Mouse (Mus musculus): ENCODE data around the gene Phf24. TPM values are rescaled to one million over a fixed set of nuclear protein-coding genes. Genes with fewer than 3 reads are reported as not detected.

Phf24 gene
- polyA plus RNA-seq, 1 experiment, result not detected

DNA sequence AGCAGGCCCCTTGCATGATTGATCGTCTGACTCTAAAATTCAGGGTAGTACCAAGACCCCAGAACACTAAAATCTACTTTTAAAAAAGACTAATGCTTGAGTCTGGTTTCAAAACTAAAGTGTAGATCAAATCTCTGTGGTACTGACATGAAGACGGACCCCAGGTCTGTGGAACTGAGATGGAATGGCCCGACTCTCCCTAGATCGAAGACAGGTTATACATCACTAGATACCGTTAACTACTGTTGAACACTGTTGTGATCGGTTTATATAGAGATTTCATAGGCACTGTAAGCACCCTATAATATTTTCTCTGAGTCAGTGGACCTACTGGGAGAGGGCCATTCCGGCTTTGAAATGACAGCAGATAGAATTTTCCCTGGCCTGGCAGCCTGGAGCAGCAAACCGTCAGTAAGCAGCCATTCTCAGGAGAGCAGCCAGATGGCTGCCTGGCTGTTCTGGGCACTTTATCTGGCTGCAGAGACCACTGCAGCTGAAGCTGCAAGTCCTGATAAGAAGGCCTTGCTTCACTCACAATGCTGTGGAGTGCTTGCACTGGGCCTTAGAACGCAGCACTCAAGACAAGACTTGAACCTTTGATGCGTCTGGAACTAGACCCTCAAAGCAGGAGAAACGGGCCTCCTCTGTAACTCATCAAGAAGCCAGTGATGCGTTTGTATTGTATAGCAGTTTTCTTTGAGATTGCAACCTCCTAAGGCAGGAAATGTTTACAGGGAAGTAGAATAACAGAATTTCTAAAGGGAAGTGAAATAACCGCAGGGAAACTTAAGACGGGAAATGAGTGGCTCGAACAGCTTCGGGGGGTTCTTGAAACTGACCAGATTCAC is 36.4 kb upstream of the Phf24 start:
- peaks cover 26% of the 10 kb centered on the region for H3K27me3 ChIP-seq (ENCODE audit: control insufficient read depth, insufficient read depth, insufficient read length)
- H3K36me3 ChIP-seq (ENCODE audit: control insufficient read depth, insufficient read depth), result no peaks in the 10 kb centered on the region
- H3K4me3 ChIP-seq, result no peak overlapping the region
- no peak overlapping the region for H3ac ChIP-seq (ENCODE audit: control insufficient read depth, insufficient read length)
- no peak overlapping the region for H3K4me2 ChIP-seq (ENCODE audit: low read depth)
- H3K79me2 ChIP-seq (ENCODE audit: control insufficient read depth, insufficient read depth), result no peaks in the 10 kb centered on the region
- TF ChIP-seq REST (IDR thresholded peaks at IDR 0.05; ENCODE audit: insufficient read depth, insufficient read length) (no peak), E2F4 (IDR thresholded peaks at IDR 0.05; ENCODE audit: insufficient read depth) (no peak), MAX (IDR thresholded peaks at IDR 0.05; ENCODE audit: low read depth) (no peak), MYOD1 (IDR thresholded peaks at IDR 0.05; ENCODE audit: control insufficient read depth in 1 of 3, insufficient read length in 2 of 3, low read depth in 2 of 3) (no peak), MYOG (IDR thresholded peaks at IDR 0.05; ENCODE audit: control insufficient read depth in 1 of 3, insufficient read depth in 1 of 3, insufficient read length in 2 of 3, low read depth in 2 of 3) (no peak), POLR2A (IDR thresholded peaks at IDR 0.05; ENCODE audit: insufficient read length, low read depth) (no peak), POLR2AphosphoS2 (IDR thresholded peaks at IDR 0.05; ENCODE audit: insufficient read length, low read depth) (no peak)

DNA sequence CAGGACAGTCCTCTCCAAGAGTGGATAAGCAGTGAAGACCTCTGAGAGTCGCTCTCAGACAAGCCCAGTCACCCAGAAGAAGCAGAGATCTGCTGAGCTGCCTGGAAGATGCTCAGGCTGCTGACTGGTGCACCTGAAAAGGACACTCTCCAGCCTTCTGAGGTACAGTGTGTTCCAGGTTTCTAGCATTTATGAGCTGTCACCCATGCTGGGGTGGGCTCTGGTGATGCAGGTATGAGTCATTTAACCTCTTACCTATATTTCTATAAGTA is 35.8 kb upstream of the Phf24 start:
- Histone ChIP-seq H3K79me2 (ENCODE audit: control insufficient read depth, insufficient read depth) (no peaks in the 10 kb centered on the region), H3K36me3 (ENCODE audit: control insufficient read depth, insufficient read depth) (no peaks in the 10 kb centered on the region), H3ac (ENCODE audit: control insufficient read depth, insufficient read length) (no peak overlapping the region), H3K27me3 (ENCODE audit: control insufficient read depth, insufficient read depth, insufficient read length) (peaks cover 30% of the 10 kb centered on the region), H3K4me2 (ENCODE audit: low read depth) (no peak overlapping the region), H3K4me3 (no peak overlapping the region)
- TF ChIP-seq MYOG (IDR thresholded peaks at IDR 0.05; ENCODE audit: control insufficient read depth in 1 of 3, insufficient read depth in 1 of 3, insufficient read length in 2 of 3, low read depth in 2 of 3) (no peak), E2F4 (IDR thresholded peaks at IDR 0.05; ENCODE audit: insufficient read depth) (no peak), SRF (IDR thresholded peaks at IDR 0.05; ENCODE audit: control insufficient read depth, insufficient read length, low read depth) (no peak), MAX (IDR thresholded peaks at IDR 0.05; ENCODE audit: low read depth) (no peak), TCF12 (IDR thresholded peaks at IDR 0.05; ENCODE audit: insufficient read depth, poor library complexity, severe bottlenecking) (no peak), USF1 (IDR thresholded peaks at IDR 0.05; ENCODE audit: low read depth) (no peak), MYOD1 (IDR thresholded peaks at IDR 0.05; ENCODE audit: control insufficient read depth in 1 of 3, insufficient read length in 2 of 3, low read depth in 2 of 3) (no peak), REST (IDR thresholded peaks at IDR 0.05; ENCODE audit: insufficient read depth, insufficient read length) (no peak), CEBPB (IDR thresholded peaks at IDR 0.05; ENCODE audit: insufficient read depth, poor library complexity, severe bottlenecking) (no peak), POLR2A (IDR thresholded peaks at IDR 0.05; ENCODE audit: insufficient read length, low read depth) (no peak)

DNA sequence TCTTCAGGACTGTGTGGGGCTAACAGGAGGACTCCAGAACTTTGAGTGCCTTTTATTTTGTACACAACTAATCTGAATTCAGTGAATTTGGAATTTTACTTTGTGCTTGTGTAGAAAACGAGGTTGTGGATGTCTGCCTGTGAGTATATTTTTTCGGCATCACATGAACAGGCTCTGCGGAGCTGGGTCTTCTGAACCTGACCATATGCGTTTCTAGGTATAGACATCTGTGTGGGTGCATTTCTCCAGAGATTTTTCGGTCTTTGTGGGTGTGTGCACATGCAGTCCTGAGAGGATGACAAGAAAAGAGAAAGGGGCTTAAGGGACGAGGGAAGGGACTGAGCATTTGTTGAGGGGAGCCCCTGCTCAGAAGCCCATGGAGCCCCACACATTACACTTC is 29.5 kb upstream of the Phf24 start:
- Histone ChIP-seq H3K36me3 (ENCODE audit: control insufficient read depth, insufficient read depth) (no peaks in the 10 kb centered on the region), H3ac (ENCODE audit: control insufficient read depth, insufficient read length) (no peak overlapping the region), H3K79me2 (ENCODE audit: control insufficient read depth, insufficient read depth) (no peaks in the 10 kb centered on the region), H3K4me2 (ENCODE audit: low read depth) (no peak overlapping the region), H3K4me3 (no peak overlapping the region), H3K27me3 (ENCODE audit: control insufficient read depth, insufficient read depth, insufficient read length) (peaks cover 34% of the 10 kb centered on the region)
- TF ChIP-seq TCF12 (IDR thresholded peaks at IDR 0.05; ENCODE audit: insufficient read depth, poor library complexity, severe bottlenecking) (no peak), SRF (IDR thresholded peaks at IDR 0.05; ENCODE audit: control insufficient read depth, insufficient read length, low read depth) (no peak), POLR2A (IDR thresholded peaks at IDR 0.05; ENCODE audit: insufficient read length, low read depth) (no peak), POLR2AphosphoS2 (IDR thresholded peaks at IDR 0.05; ENCODE audit: insufficient read length, low read depth) (no peak), USF1 (IDR thresholded peaks at IDR 0.05; ENCODE audit: low read depth) (no peak), MAX (IDR thresholded peaks at IDR 0.05; ENCODE audit: low read depth) (no peak), TCF3 (IDR thresholded peaks at IDR 0.05; ENCODE audit: insufficient read length, low read depth) (no peak), E2F4 (IDR thresholded peaks at IDR 0.05; ENCODE audit: insufficient read depth) (no peak), MYOD1 (IDR thresholded peaks at IDR 0.05; ENCODE audit: control insufficient read depth in 1 of 3, insufficient read length in 2 of 3, low read depth in 2 of 3) (no peak), REST (IDR thresholded peaks at IDR 0.05; ENCODE audit: insufficient read depth, insufficient read length) (no peak), MYOG (IDR thresholded peaks at IDR 0.05; ENCODE audit: control insufficient read depth in 1 of 3, insufficient read depth in 1 of 3, insufficient read length in 2 of 3, low read depth in 2 of 3) (no peak), CEBPB (IDR thresholded peaks at IDR 0.05; ENCODE audit: insufficient read depth, poor library complexity, severe bottlenecking) (no peak)

DNA sequence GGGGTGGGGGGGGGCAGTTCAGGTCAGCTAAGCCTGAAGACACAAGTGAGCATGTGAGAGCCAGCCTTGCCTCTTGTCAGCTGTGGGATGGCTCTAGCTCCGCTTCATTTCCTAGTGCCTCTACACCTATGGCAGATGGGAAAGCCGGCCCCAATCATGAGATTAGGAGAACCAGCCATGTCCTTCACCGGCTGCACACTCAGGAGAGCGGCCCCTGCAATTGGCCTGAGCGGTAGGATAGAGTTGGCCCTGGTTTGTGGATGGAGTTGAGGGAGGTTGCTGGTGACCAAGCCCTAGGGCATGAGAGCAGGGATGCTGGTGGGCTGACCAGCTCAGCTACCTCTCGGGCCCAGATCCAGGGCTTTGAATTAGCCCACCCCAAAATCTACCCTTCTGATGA is 27.7 kb upstream of the Phf24 start:
- Histone ChIP-seq H3K79me2 (ENCODE audit: control insufficient read depth, insufficient read depth) (no peaks in the 10 kb centered on the region), H3K4me3 (no peak overlapping the region), H3ac (ENCODE audit: control insufficient read depth, insufficient read length) (no peak overlapping the region), H3K4me2 (ENCODE audit: low read depth) (no peak overlapping the region), H3K36me3 (ENCODE audit: control insufficient read depth, insufficient read depth) (no peaks in the 10 kb centered on the region), H3K27me3 (ENCODE audit: control insufficient read depth, insufficient read depth, insufficient read length) (peaks cover 31% of the 10 kb centered on the region)
- TF ChIP-seq TCF3 (IDR thresholded peaks at IDR 0.05; ENCODE audit: insufficient read length, low read depth) (no peak), POLR2AphosphoS2 (IDR thresholded peaks at IDR 0.05; ENCODE audit: insufficient read length, low read depth) (no peak)

DNA sequence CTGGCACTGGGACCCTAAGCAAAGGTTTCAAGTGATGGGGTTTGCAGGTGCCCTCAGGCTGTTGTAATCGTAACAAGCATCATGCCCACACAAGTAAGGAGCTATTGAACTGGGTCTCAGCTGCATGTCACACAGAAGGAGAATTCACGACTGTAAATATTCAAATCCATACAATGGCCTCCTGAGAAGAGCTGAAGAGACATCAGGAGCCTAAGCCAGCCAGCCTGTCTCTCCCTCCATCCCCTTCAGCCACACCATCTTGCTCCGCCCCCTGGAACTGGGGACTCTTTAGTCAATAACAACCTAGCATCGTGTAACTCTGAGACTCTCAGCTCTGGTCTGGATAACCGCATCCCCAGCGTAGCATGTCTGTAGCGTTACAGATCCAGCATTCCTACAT is 25.3 kb upstream of the Phf24 start:
- H3K4me3 ChIP-seq, result no peak overlapping the region
- no peak overlapping the region for H3ac ChIP-seq (ENCODE audit: control insufficient read depth, insufficient read length)
- no peaks in the 10 kb centered on the region for H3K36me3 ChIP-seq (ENCODE audit: control insufficient read depth, insufficient read depth)
- peaks cover 25% of the 10 kb centered on the region for H3K27me3 ChIP-seq (ENCODE audit: control insufficient read depth, insufficient read depth, insufficient read length)
- H3K79me2 ChIP-seq (ENCODE audit: control insufficient read depth, insufficient read depth), result no peaks in the 10 kb centered on the region
- H3K4me2 ChIP-seq (ENCODE audit: low read depth), result no peak overlapping the region
- TF ChIP-seq MYOG (IDR thresholded peaks at IDR 0.05; ENCODE audit: control insufficient read depth in 1 of 3, insufficient read depth in 1 of 3, insufficient read length in 2 of 3, low read depth in 2 of 3) (no peak), TCF12 (IDR thresholded peaks at IDR 0.05; ENCODE audit: insufficient read depth, poor library complexity, severe bottlenecking) (no peak), SRF (IDR thresholded peaks at IDR 0.05; ENCODE audit: control insufficient read depth, insufficient read length, low read depth) (no peak), MYOD1 (IDR thresholded peaks at IDR 0.05; ENCODE audit: control insufficient read depth in 1 of 3, insufficient read length in 2 of 3, low read depth in 2 of 3) (no peak), POLR2A (IDR thresholded peaks at IDR 0.05; ENCODE audit: insufficient read length, low read depth) (no peak), MAX (IDR thresholded peaks at IDR 0.05; ENCODE audit: low read depth) (no peak), POLR2AphosphoS2 (IDR thresholded peaks at IDR 0.05; ENCODE audit: insufficient read length, low read depth) (no peak), CEBPB (IDR thresholded peaks at IDR 0.05; ENCODE audit: insufficient read depth, poor library complexity, severe bottlenecking) (no peak), USF1 (IDR thresholded peaks at IDR 0.05; ENCODE audit: low read depth) (no peak), TCF3 (IDR thresholded peaks at IDR 0.05; ENCODE audit: insufficient read length, low read depth) (no peak)

Measured in myocyte (in vitro differentiated cells).